Mouse (Mus musculus) mesoderm, embryonic 11.5 days (tissue): ENCODE measurements around the gene Alyref.
A peak's percentile ranks its signal among the peaks of the same experiment; 100 is the strongest.
"Not testable (repeated sequence)": the region's sequence is repeated elsewhere in the genome, so short reads cannot be mapped to it uniquely, and the experiment has no call there.

Experiments used
- DNase-seq: peaks from one replicate; pipeline ENCODE4 v3.0.0-alpha.2; 2012; ENCODE audit warnings: low read depth, low spot score

Gene Alyref

DNA sequence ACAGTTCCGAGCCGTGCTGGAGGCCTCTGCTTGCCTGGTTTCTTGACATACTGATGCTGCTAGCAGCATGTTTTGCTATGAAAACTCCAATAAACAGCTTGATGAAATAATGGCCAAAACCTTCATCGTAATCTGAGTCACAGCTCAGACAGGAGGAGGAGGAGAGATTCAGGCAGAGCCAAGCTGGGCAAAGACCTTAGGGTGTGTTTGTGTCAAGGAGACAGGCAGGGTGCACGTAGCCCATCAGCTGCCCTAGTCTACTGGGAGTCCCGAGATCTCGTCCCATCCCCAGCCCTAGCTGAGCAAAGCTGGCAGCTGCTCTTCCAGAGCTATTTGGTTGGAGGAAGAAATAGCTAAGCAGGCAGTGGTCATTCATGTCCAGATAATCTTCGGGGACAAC, 7.5 kb upstream of the Alyref start:
- no peak for DNase-seq

DNA sequence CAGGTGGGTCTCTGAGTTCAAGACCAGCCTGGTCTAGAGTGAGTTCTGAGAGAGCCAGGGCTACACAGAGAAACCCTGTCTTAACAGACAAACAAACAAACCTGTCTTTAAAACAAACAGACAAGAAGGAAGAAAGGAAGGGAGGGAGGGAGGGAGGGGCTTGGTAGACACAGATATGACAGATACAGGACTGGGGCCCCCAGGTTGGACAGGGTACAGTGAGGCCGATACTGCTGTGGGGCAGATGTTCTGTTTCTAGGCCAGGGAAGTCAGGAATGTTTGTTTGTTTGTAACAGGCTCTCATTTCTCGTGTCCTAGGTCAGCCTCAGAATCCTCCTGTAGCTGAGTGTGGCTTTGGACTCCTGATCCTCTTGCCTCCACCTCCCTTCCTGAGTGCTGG, 5.4 kb upstream of the Alyref start:
- DNase-seq: no peak

GRCm38 (mm10) chr11:120600716-120601115, 2.6 kb upstream of the Alyref start:
- no peak for DNase-seq

GRCm38 (mm10) chr11:120598990-120599549, 905 bp upstream of the Alyref start:
- no peak for DNase-seq

- no peak for DNase-seq
Measured at GRCm38 (mm10) chr11:120597240-120598235, 627 bp downstream of the Alyref start.

- DNase-seq: no peak
Measured at GRCm38 (mm10) chr11:120588531-120588930, 9.6 kb downstream of the Alyref start.

DNA sequence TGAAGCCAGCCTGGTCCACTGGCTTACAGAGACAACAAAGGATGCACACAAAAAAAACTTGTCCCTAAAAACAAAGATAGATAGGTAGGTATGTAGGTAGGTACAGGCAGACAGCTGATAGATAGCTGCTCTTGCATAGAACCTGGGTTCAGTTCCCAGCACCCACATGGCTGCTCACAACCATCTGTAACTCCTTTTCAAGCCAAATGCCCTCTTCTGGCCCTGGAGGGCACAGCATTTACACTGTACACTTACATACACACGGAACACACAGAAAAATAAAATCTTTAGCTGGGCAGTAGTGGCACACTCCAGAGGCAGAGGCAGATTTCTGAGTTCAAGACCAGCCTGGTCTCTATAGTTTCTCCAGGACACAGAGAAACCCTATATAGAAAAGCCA, 14.2 kb downstream of the Alyref start:
- no peak for DNase-seq

DNA sequence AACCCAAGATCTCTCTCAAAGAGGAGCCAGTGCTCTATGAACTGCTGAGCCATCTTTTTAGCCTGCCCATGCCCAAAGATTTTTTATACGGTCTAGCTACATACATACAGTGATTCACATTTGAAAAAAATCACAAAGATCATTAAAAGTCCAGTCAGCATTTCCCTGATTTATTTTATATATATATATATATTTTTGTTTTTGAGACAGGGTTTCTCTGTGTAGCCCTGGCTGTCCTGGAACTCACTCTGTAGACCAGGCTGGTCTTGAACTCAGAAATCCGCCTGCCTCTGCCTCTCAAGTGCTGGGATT, 15.2 kb downstream of the Alyref start:
- not testable (repeated sequence) for DNase-seq

GRCm38 (mm10) chr11:120582268-120582981, 15.7 kb downstream of the Alyref start:
- no peak for DNase-seq

DNA sequence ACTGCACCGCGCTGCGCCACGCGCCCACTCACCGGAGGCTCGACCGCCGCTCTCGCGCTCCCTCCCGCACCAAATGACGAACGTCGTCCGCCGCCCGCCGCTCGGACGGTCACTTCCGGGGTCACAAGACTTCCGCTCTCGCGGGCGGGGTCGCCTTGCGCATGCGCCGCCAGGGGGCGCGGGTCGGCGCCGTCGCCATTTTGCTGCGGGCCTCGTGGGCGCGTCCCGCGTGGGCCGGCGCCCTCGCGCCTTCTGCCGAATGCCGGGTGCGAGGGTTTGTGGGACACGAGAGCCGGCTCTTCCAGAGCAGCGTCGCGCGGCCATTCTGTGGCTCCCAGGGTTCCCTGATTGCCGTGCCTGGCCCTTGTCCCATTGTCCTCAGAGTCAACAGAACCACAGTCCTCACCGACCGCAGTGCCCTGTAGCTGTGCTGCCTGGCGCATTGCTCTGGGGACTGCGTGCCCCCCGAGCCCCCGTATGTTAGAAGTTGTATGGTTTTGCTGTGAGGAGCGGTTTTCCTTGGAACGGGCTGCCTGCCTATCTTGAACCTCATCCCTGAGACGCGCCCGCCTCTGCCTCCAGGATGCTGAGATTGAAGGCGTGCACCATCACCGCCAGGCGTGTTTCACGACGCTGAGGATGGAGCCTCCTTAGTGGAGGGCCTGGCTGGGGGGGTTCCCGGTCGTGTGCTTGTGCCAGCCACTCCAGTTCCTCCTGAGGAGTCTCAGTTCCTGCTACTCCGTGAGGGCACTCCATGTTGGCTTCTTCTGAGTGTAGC, 16.5 kb downstream of the Alyref start, which contains the start of gene Arhgdia:
Gene Arhgdia (minus strand): TSS at position 135 of the 778 bp plus-strand sequence.
- DNase-seq: peak; percentile 91

DNA sequence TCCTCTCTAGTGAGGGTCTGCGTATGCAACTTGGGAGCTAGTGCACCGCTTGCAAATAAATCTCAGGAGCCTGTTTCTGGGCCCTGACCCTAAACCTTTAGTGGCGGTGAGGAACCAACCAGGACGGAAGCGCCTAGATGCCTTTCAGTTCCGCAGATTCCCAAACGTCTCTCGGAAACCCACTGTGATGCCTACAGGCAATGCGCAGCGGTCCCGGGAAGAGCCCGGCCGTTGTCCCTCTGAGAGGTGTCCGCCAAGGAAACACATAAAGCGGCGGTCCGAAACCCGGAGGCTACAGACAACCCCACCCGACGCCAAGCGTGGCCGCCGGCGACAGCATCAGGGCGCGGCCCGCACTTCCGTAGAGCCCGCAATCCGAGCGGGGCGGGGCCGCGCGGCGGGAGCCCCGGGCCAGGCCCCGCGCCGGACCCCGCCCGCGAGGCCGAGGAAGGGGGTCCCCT, 17.3 kb downstream of the Alyref start:
- DNase-seq: no peak

GRCm38 (mm10) chr11:120580190-120580589, 18.0 kb downstream of the Alyref start:
- DNase-seq: no peak

DNA sequence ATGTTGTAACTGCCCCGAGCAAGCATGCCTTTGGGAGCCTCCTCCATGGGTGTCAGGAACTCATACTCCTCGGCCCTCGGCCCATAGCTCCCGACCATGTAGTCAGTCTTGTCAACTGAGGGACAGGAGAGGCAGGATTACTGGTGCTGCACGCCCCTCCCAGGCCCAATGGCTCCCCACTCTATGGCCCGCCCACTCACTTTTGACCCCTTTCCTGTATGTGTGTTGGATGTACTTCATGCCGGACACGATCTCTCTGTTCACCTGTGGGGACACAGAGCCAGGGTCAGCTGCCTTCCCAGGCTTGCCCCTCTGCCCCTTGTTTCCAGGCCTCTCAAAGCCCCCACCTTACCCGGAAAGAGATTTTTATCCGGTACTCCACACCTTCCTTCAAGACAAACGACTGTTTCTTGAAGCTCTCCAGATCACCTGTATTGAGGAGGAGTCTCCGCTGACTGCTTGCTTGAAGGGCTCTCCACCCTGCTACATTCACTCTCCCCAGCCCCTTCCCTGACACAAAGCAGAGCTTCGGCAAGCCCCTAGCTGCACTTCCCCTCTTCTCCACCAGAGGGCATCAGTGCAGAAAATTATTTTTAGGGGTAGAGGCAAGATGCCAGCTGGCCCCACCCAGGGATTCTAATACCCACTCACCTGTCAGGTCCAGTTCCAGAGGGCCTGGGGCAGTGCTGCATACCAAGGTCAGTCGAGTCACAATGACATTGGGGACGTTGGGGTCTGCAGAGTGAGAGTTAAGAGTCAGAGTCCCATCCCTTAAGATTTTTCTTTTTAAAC, 18.7 kb downstream of the Alyref start:
- DNase-seq: peak; percentile 86

DNA sequence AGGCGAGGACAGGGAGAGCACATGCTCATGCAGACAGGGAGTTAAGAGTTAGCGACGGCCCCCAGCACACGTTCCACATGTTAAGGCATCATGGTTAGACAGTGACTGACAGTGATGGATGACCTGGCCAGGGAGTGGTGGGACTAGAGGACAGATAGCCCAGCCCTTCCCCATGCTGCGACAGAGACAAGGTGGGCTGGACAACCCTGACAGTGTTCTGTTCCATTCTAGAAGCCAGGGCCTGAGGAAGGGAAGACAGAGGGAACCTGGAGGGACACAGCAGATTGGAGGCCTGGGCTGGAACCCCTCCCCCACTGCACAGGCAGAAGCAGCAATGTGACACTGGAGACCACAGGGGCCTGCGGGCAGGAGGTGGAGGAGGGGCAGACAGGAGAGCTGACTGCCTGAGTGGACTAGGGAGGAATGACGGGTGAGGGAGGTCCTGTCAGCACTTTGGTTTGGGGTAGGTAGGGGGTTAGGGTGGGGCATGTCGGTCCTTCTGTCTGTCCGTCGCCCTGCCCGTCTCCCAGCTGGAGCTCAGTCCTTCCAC, 19.4 kb downstream of the Alyref start:
- no peak for DNase-seq

- DNase-seq: no peak
Measured at GRCm38 (mm10) chr11:120578024-120578693, 20.0 kb downstream of the Alyref start.

GRCm38 (mm10) chr11:120577211-120578023, 20.7 kb downstream of the Alyref start:
- no peak for DNase-seq

- no peak for DNase-seq
Measured at GRCm38 (mm10) chr11:120576365-120576981, 21.7 kb downstream of the Alyref start.

- no peak for DNase-seq
Measured at GRCm38 (mm10) chr11:120575940-120576339, 22.2 kb downstream of the Alyref start.
